Mouse (Mus musculus) neural tube, embryonic 12.5 days (tissue): Measurements from ENCODE around the gene Tenm4. TPM values are rescaled to one million over a fixed set of nuclear protein-coding genes. Genes with fewer than 3 reads are reported as not detected.

Experiments used
- ATAC-seq: fragments of 200-750 bp; cut with Nextera tagmentation; 2 replicates; pipeline ENCODE4 v1.8.0; 2017; ENCODE audit warnings: low read depth, mild to moderate bottlenecking, moderate TSS enrichment, moderate library complexity; ENCODE audit not compliant: low FRiP score
- H3K27ac ChIP-seq: fragments of 300-500 bp; sonication (generic); 2 replicates; pipeline ENCODE4 v1.5.1; 2016
- H3K27me3 ChIP-seq: fragments of 300-500 bp; sonication (generic); replicated peaks from 2 replicates; pipeline ENCODE4 v1.6.1; 2016; ENCODE audit warnings: mild to moderate bottlenecking
- H3K36me3 ChIP-seq: fragments of 300-500 bp; sonication (generic); 2 replicates; pipeline ENCODE4 v1.6.1; 2016; ENCODE audit warnings: mild to moderate bottlenecking
- H3K4me1 ChIP-seq: fragments of 300-500 bp; sonication (generic); 2 replicates; pipeline ENCODE4 v1.6.1; 2016
- H3K4me2 ChIP-seq: fragments of 300-500 bp; sonication (generic); replicated peaks from 2 replicates; pipeline ENCODE4 v1.6.1; 2016; ENCODE audit warnings: mild to moderate bottlenecking
- H3K4me3 ChIP-seq: fragments of 300-500 bp; sonication (generic); 2 replicates; pipeline ENCODE4 v1.5.1; 2016
- H3K9ac ChIP-seq: fragments of 300-500 bp; sonication (generic); 2 replicates; pipeline ENCODE4 v1.6.1; 2016; ENCODE audit warnings: mild to moderate bottlenecking
- H3K9me3 ChIP-seq: fragments of 300-500 bp; sonication (generic); 2 replicates; pipeline ENCODE4 v1.6.1; 2016; ENCODE audit warnings: mild to moderate bottlenecking
- WGBS: fragments of 180-500 bp; shearing (Covaris S2); methylation state at CpG from one replicate; pipeline ENCODE4 v1.1.7; 2016; 5-methylcytosine and 5-hydroxymethylcytosine counted together
- polyA plus RNA-seq: library from polyadenylated mRNA; unstranded; fragments of >200 nt; fragmentation: Nextera tagmentation; extraction: Ambion mirVana; gene quantifications from 2 replicates; pipeline ENCODE4 v1.2.1, GENCODE M21; 2016

The Tenm4 gene
- polyA plus RNA-seq, 1 experiment from 2014 or later = 33.0 TPM

- Histone ChIP-seq H3K27me3 (no peaks in the 10 kb centered on the region), H3K9me3 (no peaks in the 10 kb centered on the region), H3K4me3 (no peak overlapping the region), H3K36me3 (no peaks in the 10 kb centered on the region), H3K9ac (no peak overlapping the region), H3K27ac (no peak overlapping the region), H3K4me1 (peaks cover 8% of the 10 kb centered on the region; the same call in 1 of the 2 replicates), H3K4me2 (no peak overlapping the region)
- WGBS = 87% methylated on average over 5 of the region's 5 CpGs
- ATAC-seq = no peak
Observed at GRCm38 (mm10) chr7:96761151-96761550, 590.1 kb downstream of the Tenm4 start.

DNA sequence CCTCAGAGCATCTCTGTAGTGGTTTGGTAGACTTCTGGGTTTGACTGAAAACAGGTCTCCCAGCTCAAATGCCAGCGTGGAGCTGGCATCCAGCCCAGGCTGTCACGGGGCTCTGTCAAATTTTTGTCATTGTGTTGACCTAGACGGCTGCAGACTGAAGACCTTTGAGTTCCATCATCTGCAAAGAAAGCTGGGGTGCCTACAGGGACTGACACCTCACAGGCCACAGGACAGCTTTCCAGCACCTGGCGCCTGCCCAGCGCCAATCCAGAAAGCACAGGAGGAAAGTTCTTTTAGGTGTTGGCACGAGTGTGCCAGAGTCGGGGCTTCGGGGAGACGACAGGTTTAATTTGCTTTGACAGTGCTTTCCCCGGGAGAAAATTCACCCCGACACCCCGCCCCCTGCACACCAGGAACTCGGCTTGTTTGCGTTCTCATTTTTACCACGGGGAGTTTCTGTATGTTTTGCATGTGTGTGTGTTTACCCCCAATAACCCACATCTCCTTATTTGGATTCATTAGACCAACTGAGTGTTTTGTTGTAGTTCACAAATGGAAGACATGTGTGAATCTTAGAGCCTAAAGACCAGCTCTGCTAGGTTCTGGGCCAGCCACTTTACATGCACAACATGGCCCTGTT is 594.4 kb downstream of the Tenm4 start:
- Histone ChIP-seq H3K4me2 (no peak overlapping the region), H3K27ac (no peak overlapping the region), H3K9ac (no peak overlapping the region), H3K36me3 (peaks cover 3% of the 10 kb centered on the region; the same call in 1 of the 2 replicates), H3K4me3 (no peak overlapping the region), H3K27me3 (no peaks in the 10 kb centered on the region), H3K4me1 (no peaks in the 10 kb centered on the region), H3K9me3 (no peaks in the 10 kb centered on the region)
- no peak for ATAC-seq
- WGBS = 84% methylated on average over 15 of the region's 15 CpGs

DNA sequence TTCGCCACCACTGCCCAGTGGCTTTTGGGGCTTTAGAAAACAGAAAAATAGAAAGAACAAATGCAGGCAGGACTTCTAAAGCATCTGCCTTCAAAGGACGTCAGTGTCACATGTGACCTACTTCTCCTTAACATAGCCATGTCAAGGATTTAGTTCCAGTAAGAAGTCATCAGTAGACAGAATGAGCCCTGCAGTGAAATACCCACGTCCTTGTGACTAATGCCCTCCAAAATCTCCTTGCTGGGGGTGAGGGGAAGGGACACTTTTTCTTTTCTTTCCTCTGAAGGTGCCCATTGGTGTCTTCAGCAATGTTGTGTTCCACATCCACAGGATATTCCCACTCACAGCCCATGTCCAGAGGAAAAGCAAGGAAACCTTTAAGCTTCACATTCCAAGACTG is 596.0 kb downstream of the Tenm4 start:
- H3K27me3 ChIP-seq = no peaks in the 10 kb centered on the region
- no peak overlapping the region for H3K27ac ChIP-seq

GRCm38 (mm10) chr7:96768718-96769117 is 597.7 kb downstream of the Tenm4 start:
- H3K27me3 ChIP-seq = no peaks in the 10 kb centered on the region
- H3K27ac ChIP-seq = no peak overlapping the region
- 97% methylated on average over 6 of the region's 6 CpGs for WGBS
- peaks cover 15% of the 10 kb centered on the region; the same call in 1 of the 2 replicates for H3K36me3 ChIP-seq
- ATAC-seq = no peak
- no peak overlapping the region for H3K4me2 ChIP-seq
- 0 out of 2 replicates have a peak, but pooled peaks cover 4% of the 10 kb centered on the region for H3K4me1 ChIP-seq
- H3K4me3 ChIP-seq = no peak overlapping the region
- H3K9ac ChIP-seq = no peak overlapping the region
- H3K9me3 ChIP-seq = no peaks in the 10 kb centered on the region

More for the DNA sequence above, 596.0 kb downstream of the Tenm4 start:
- H3K9ac ChIP-seq = no peak overlapping the region
- ATAC-seq = no peak
- WGBS = 77% methylated on average over 3 of the region's 3 CpGs
- no peak overlapping the region for H3K4me2 ChIP-seq
- no peaks in the 10 kb centered on the region for H3K4me1 ChIP-seq
- peaks cover 5% of the 10 kb centered on the region; the same call in 1 of the 2 replicates for H3K36me3 ChIP-seq
- no peak overlapping the region for H3K4me3 ChIP-seq
- no peaks in the 10 kb centered on the region for H3K9me3 ChIP-seq

DNA sequence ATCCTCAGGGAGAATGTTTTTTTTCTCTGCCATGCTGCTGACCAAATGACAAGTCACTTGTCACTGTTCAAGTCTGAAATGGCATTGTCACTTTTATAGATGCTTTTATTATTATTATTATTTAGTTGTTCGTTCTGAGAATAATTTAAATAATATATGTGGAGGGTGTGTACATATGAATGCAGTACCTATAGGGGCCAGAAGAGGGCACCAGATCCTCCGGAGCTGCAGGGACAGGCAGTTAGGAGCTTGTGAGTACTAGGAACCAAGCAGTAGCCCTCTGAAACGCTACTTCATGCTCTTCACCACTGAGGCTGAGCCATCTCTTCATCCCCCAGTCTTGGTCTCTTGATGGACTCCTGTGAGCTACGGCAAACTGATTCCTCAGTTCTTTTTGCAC is 598.7 kb downstream of the Tenm4 start:
- no peak overlapping the region for H3K4me2 ChIP-seq
- H3K27me3 ChIP-seq = no peaks in the 10 kb centered on the region
- no peak overlapping the region for H3K27ac ChIP-seq
- 73% methylated on average over 4 of the region's 4 CpGs for WGBS
- no peaks in the 10 kb centered on the region for H3K9me3 ChIP-seq
- peaks cover 12% of the 10 kb centered on the region for H3K4me1 ChIP-seq
- H3K4me3 ChIP-seq = no peak overlapping the region
- no peak overlapping the region for H3K9ac ChIP-seq
- peaks cover 15% of the 10 kb centered on the region; the same call in 1 of the 2 replicates for H3K36me3 ChIP-seq
- no peak for ATAC-seq

DNA sequence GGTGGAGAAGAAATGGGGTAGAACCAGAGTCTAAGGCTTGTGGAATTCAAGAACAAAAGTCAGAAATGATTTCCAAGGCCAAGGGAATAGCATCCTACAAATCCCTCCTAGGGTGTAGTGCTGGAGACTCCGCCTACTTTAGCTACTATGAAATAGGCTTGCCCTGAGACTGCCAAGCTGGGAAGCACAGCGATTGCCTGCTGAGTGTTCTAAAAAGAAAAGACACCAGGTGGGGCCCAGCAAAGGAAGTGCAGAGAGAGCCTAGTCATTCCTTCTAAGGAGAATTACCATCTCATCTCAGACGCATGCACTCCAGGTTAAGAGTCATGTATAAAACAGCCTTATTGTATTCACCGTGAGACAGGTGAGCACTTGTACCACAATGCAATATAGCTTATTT is 601.9 kb downstream of the Tenm4 start:
- H3K27ac ChIP-seq = no peak overlapping the region
- H3K4me3 ChIP-seq = no peak overlapping the region
- H3K4me1 ChIP-seq = peaks cover 24% of the 10 kb centered on the region
- H3K27me3 ChIP-seq = no peaks in the 10 kb centered on the region
- ATAC-seq = no peak
- no peaks in the 10 kb centered on the region for H3K9me3 ChIP-seq
- peaks cover 13% of the 10 kb centered on the region; the same call in 1 of the 2 replicates for H3K36me3 ChIP-seq
- WGBS = 76% methylated on average over 4 of the region's 4 CpGs
- H3K9ac ChIP-seq = no peak overlapping the region
- no peak overlapping the region for H3K4me2 ChIP-seq

DNA sequence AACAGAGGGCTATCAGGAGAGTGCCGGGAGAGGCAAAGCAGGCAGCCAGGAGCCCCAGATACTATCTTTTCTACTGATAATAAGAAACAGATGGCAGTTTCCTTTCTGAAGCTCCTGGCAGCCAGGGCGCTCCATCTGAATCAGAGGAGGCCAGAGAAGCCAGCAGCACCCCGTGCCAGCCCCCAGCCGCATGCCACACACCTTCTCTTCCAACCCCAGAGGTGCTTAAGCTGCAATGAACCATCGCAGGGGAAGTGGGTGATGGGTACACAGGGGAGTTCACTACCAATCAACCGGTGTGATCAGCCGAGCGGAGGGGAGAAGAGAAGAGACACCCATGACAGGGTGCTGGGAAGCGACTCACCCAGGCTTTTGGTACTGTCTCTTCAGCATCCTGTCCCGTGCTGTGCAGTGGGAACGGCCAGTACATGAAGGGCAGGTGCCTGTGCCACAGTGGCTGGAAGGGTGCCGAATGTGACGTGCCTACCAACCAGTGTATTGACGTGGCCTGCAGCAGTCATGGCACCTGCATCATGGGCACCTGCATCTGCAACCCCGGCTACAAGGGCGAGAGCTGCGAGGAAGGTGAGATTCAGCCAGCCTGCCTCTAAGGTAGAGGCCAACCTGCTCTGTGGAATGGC is 602.7 kb downstream of the Tenm4 start:
- H3K36me3 ChIP-seq = peaks cover 13% of the 10 kb centered on the region; the same call in 1 of the 2 replicates
- H3K4me1 ChIP-seq = peaks cover 24% of the 10 kb centered on the region
- WGBS = 87% methylated on average over 17 of the region's 17 CpGs
- no peaks in the 10 kb centered on the region for H3K27me3 ChIP-seq
- no peak overlapping the region for H3K27ac ChIP-seq
- H3K4me3 ChIP-seq = no peak overlapping the region
- no peak overlapping the region for H3K4me2 ChIP-seq
- H3K9ac ChIP-seq = no peak overlapping the region
- H3K9me3 ChIP-seq = no peaks in the 10 kb centered on the region
- ATAC-seq = no peak

- Histone ChIP-seq H3K36me3 (peaks cover 13% of the 10 kb centered on the region; the same call in 1 of the 2 replicates), H3K27ac (no peak overlapping the region)
Observed at GRCm38 (mm10) chr7:96775080-96775486, 604.0 kb downstream of the Tenm4 start.

GRCm38 (mm10) chr7:96777938-96778600 is 607.0 kb downstream of the Tenm4 start:
- Histone ChIP-seq H3K27ac (no peak overlapping the region), H3K4me1 (peaks cover 39% of the 10 kb centered on the region), H3K9ac (no peak overlapping the region), H3K27me3 (no peaks in the 10 kb centered on the region), H3K36me3 (0 out of 2 replicates have a peak, but pooled peaks cover under 1% of the 10 kb centered on the region), H3K9me3 (no peaks in the 10 kb centered on the region), H3K4me2 (no peak overlapping the region), H3K4me3 (no peak overlapping the region)
- ATAC-seq = no peak
- 77% methylated on average over 8 of the region's 8 CpGs for WGBS

More at GRCm38 (mm10) chr7:96775080-96775486, 604.0 kb downstream of the Tenm4 start:
- Histone ChIP-seq H3K4me2 (no peak overlapping the region), H3K9ac (no peak overlapping the region), H3K4me3 (no peak overlapping the region), H3K27me3 (no peaks in the 10 kb centered on the region), H3K9me3 (no peaks in the 10 kb centered on the region), H3K4me1 (peaks cover 32% of the 10 kb centered on the region)
- ATAC-seq = no peak
- 54% methylated on average over 6 of the region's 6 CpGs for WGBS

GRCm38 (mm10) chr7:96778601-96778969 is 607.5 kb downstream of the Tenm4 start:
- Histone ChIP-seq H3K36me3 (no peaks in the 10 kb centered on the region), H3K4me1 (peaks cover 36% of the 10 kb centered on the region), H3K4me3 (no peak overlapping the region), H3K27me3 (no peaks in the 10 kb centered on the region), H3K9me3 (no peaks in the 10 kb centered on the region), H3K4me2 (no peak overlapping the region), H3K27ac (no peak overlapping the region), H3K9ac (no peak overlapping the region)
- ATAC-seq = no peak
- 64% methylated on average over 3 of the region's 3 CpGs for WGBS

- H3K4me1 ChIP-seq = peaks cover 19% of the 10 kb centered on the region
- WGBS = 89% methylated on average over 1 of the region's 1 CpGs
- H3K4me3 ChIP-seq = no peak overlapping the region
- no peak overlapping the region for H3K4me2 ChIP-seq
- no peaks in the 10 kb centered on the region for H3K9me3 ChIP-seq
- H3K27ac ChIP-seq = no peak overlapping the region
- no peak for ATAC-seq
- H3K9ac ChIP-seq = no peak overlapping the region
- no peaks in the 10 kb centered on the region for H3K36me3 ChIP-seq
- H3K27me3 ChIP-seq = no peaks in the 10 kb centered on the region
Observed at GRCm38 (mm10) chr7:96780556-96780955, 609.5 kb downstream of the Tenm4 start.

- WGBS = 79% methylated on average over 6 of the region's 6 CpGs
- Histone ChIP-seq H3K4me1 (peaks cover 18% of the 10 kb centered on the region; the same call in 1 of the 2 replicates), H3K4me2 (no peak overlapping the region), H3K27ac (no peak overlapping the region), H3K36me3 (no peaks in the 10 kb centered on the region), H3K9me3 (no peaks in the 10 kb centered on the region), H3K4me3 (no peak overlapping the region), H3K27me3 (no peaks in the 10 kb centered on the region), H3K9ac (no peak overlapping the region)
- ATAC-seq = no peak
Observed at GRCm38 (mm10) chr7:96781068-96781467, 610.0 kb downstream of the Tenm4 start.
